Mouse (Mus musculus) 416B (cell line): ENCODE measurements around the gene Ccdc42.

Source experiments
- DNase-seq: peaks from one replicate; pipeline ENCODE4 v3.0.0; 2011; ENCODE audit warnings: low read depth

Gene Ccdc42

DNA sequence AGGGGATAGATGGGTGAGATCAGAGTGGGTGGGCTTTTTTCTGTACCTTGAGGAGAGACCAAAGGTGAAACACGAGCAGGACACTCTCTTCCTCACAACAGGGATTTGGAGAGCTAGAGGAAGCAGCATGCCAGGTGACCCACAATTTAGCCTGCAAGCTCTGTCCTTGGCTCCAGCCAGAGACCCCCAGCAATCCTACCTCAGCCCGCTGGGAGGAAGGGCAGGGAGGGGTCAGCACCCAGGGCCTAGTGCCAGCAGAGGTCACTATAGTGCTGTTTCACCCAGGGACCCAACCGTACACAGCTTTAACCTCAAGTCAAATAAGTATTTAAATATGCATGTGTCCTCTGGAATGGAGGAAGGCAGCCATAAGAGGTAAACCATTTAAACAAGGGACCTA lies 931 bp upstream of the Ccdc42 start:
- peak; percentile 17 for DNase-seq

DNA sequence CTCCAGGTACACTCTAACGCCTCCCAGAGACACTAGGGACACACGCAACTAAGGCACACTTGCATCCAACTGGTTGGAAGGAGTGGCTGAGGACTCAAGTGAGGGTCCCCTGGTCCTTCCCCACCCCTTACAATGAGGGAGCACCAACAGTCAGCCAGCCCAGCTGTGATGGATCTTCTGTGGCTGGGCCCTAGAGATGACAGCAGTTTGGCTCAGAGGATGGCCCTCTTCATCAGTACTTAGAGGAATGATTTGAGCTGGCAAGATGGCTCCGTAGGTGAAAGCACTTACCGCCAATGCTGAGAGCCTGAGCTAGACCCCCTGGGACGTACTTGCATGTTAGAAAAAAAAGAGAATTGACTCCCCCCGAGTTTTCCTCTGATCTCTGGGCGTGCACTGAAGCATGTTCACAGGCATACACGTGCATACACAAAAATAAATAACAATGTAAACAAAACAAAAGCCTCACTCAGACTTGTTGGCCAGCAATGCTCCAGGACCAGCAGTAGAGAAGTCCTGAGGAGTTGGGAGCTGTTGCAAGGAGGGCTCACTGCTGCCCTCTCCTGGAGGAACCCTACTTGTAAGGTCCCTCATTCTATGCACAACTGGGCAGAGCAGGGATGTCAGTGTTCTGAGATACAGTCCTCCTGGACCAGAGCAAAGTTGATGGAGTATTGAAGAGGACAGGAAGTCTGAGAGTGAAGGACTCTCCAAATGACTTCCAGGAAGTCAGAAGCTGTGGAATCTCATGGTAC lies 2.4 kb downstream of the Ccdc42 start:
- peak; percentile 76 for DNase-seq

DNA sequence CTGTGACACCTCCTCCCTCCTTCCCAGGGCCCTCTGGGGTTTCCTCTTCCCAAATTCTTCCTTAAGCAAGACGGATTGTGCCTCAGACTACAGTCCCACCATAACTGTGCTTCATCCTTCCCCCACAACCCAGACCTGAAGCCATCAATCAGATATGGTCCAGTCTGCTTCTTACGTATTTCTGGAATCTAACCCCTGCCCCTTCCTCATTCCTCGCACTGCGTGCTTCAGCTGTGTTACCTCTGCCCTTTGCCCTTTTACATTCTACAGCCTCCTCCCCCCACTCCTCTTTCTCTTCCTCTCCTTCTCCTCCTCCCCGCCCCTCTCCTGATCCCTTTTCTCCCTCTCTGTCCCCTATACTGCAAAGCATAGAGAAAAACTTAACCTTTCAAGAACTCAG lies 4.9 kb downstream of the Ccdc42 start:
- no peak for DNase-seq

DNA sequence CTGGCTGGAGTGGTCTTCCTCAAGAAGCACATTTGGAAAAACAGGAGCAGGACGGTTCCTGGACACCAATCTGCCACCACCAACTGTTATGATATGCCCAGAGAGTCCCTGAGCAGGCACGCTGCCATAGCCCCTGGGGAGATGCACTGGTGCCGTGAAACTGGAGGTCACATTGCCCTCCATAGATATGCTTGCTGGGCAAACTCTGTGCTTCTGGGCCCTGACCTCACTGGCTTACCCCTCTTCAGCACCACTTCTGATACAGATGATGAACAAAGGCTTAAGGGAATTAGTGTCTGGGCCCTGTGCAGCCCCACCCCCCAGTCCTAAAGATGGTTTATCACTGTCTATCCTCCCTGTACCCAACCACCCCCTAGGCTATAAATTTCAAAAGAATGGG lies 6.4 kb downstream of the Ccdc42 start:
- DNase-seq: no peak

DNA sequence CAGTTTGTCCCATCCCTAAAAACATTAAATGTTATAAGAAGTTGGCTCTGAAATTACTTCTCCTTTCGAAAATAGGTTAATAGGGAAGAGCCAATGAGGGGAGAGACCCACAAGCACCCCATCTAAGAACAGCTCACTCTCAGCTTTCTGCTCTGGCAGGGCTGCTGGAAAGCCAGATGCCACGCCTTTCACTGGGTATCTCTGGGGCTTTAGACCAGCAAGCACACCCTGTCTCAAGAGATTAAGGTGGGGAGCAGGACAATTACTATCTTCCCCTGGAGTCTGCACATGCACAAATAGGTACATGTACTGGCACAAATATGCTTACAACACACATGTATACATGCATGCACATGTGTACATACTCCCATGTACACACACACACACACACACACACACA lies 11.1 kb downstream of the Ccdc42 start:
- DNase-seq: no peak

DNA sequence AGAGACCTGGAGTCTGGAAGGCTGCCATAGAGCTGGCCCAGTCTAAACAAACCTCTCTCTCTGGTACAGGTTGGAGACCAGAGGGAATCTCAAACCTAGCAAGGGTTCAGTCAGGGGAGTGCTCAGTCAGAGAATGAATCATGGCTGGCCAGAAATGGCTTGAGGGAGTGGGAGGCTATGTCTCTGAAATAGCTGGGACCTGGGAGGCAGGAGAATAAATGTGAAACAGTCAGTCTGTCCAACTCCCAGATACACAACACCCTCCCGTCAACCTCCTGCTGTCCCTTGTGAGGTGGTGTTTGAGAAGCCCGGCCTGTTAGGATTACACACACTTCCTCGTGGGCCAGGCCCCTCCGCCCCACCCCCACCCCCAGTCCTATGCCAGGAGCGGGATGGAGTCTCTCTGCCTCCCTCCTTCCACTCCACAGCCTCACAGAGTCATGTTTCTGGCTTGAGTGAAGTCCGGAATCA lies 13.8 kb downstream of the Ccdc42 start:
- no peak for DNase-seq

DNA sequence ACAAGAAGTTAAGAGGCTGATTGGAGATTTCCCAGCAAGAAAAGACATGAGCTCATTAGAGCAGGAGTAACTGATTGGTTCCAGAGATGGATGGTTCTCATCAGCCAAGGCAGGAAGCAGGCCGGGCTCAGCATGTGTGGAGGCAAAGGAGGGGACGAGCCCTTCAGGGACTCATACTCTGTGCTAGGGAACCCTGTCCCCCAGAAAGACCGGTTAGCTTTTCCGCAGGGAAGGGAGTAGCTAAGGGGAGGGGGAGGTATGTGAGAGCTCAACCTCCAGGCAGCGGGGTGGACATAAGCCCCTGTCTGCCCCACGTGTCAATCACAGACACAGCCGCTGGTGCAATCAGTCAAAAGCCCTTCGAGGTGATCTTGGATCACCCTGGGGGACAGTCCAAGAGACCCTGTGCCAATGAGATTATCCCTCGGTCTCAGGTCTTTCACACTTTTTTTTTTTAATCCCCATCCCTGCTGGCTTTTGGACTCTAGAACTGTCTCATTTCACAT lies 14.7 kb downstream of the Ccdc42 start:
- DNase-seq: no peak

DNA sequence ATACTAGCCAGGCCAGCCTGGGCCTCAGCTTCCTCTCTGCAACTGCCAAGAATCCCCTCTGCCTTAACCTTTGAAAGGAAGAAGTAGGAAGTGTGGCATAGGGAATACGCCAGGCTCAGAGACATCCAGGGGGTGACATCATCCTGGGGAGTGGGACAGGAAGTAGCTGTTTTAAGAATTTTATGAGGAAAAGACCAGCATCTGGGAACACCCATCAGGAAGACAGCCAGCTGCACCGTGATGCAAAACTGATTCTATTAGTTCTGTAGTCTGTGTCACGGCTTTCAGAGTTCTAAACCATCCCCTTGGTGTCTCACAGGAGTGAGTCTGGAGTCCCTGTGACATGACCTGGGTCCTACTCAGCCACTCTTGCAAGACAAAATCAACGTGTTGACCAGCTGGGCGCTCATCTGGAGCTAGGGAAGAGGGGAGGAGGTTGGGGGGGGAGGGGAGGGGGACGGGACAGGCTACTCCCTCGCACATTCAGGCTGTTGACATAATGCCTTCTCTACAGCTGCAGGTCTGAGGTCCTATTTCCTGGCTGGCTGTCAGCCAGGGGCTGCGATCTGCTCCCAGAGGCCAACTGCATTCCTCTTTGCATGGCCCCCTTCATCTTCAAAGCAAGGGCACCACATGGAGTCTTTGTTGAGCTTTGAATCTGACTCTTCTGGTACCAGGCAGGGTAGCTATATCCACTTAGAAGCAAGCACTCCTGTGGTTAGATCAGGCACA lies 15.5 kb downstream of the Ccdc42 start:
- no peak for DNase-seq

DNA sequence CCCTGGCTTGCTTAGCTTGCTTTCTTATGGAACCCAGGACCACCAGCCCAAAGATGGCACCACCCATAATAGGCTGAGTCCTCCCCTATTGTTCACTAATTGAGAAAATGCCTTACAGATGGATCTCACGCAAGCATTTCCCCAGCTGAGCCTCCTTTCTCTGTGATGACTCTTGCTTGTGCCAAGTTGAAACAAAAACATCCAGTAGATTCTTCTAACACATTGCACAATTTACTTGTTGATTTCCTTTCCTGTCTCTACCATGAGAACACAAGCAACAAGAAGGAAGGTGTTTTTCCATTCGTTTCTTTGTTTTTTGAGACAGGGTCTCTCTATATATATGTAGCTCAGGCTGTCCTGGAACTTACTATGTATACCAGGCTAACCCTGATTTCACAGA lies 20.2 kb downstream of the Ccdc42 start:
- DNase-seq: no peak

DNA sequence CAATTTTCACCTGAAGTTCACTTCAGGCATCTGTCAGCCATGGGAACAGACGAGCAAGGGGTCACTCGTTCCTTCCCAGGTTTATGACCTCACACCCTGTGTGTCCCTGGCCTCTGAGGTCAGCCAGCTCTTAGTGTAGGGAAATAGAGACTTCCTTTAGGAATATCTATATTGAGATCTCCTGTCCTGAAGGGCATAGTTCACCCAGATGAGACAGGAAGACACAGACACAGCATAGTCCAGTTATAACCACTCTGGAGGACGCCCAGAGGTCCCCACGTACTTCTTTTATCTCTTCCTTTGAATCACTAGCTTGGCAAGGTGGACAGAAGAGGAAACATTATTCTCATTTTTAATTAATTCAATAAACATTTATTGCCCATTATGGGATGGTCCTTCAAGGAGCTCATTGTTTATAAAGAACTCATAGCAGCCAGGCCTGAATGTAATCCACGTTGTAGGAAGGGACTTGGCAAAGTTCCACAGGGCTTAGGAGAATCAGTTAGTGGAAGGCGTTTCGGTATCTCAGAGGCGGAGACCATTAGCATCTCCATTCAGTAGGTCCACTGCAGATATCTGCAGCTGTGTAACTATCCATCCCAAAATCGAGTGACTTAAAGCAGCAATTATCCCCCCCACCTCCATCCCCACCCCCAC lies 23.2 kb downstream of the Ccdc42 start:
- no peak for DNase-seq

DNA sequence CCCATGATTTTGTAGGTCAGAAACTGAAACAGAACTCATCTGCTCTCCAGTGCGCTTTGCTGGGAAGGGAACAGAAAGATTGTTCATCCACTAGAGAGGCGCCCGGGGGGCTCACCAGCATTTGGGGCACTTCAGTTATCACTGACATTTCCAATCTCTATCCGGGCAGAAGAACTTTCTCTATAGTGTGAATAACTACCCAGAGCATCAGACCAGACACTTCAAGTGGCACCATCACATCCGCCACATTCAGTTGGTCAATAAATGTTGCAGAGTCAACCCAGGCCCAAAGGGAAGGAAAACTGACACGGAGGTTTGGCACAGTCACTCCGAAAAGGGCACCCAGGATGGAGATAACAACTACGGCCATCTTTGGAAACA lies 23.7 kb downstream of the Ccdc42 start:
- DNase-seq: no peak

DNA sequence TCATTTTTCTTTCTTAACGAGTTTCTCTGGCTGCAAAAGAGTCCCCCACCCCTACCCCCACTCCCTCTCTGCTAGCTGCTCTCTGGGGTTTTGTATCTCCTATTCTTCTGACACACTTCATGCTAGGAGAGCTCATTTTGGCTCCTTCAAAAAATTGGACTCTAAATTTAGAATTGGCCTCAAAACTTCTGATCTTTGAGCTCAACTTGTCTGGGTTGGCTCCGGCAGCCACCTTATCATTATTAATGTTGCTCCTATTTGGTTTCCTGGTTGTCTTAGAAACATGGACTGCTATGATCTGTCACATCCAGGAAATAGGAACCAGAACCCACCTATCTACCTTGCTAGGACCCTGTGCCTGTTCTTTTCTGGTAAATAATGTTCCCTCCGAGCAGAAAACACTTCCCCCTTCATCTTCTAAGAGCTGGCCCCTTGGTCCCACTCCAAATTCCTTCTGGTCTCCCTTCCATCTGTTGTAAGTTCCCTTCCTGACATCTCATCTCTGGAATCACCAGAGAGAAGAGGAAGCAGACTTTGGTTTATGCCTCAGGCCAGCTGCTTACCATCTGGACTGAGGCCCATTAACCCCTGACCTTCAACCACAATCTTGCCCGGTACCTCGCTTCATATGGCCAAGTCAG lies 26.4 kb downstream of the Ccdc42 start:
- DNase-seq: no peak

DNA sequence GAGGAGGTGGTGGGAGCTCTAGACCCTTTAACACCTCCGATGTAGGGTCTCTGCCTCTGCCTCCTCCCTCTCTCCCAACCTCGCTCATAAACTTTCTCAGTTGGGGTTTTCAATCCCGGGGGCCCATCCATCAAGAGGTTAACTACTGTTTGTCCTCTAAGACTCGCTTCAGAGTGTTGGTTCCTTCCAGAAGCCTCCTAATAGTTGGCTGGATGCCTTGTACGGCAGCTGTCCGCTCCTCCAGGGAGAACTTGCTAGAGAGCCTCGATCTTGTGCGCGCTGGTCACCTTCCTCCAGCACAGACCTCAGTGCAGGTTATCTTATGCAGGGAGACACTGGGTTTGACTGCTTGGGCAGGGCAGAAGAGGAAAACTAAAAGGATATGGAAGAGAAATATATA lies 35.9 kb downstream of the Ccdc42 start:
- DNase-seq: no peak

DNA sequence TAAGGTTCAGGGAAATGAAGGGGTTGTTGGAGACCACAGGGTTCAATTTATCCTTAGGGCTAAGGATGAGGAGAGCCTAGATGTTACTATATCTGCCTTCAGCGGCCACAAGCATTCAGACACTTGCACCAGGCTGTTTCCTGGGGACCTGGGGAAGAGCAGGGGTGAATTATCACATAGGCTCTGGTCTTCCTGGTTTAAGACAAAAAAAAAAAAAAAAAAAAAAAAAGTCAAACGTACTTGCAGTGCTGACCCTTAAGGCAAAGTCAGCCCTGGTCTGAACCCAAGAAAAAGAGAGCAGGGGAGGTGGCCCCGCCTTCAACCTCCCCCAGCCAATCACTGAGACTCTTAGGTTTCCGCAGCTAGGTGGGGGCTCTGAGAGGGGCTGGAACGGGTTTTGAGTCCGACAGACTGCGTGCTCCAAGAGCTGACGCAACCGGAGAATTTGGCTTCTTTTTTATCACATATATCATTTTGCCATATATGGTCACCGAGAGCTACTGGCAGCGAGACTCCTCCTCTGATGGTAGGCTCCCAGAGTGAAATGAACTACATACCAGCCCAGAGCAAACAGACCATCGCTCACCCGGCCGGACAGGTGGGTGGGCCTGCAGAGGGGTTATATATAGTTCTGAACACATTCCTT lies 36.5 kb downstream of the Ccdc42 start:
- no peak for DNase-seq

DNA sequence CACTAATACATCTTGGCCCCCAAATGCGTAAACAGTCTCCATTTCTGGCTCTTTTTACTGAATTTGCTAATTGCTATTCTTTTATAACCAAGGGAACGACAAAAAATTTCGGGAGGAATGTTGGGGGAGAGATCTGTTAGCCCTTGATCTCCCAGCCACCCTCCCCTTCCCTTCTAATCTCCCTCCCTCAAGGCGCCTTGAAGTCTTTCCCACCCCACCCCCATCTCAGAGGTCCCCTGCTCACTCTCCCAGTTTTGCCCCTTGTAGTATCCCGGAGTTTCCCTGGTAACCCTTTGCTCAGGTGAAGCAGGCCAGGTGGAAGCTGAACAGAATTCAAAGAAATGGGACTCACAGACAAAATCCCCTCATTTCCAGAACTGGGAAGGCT lies 37.0 kb downstream of the Ccdc42 start:
- no peak for DNase-seq

DNA sequence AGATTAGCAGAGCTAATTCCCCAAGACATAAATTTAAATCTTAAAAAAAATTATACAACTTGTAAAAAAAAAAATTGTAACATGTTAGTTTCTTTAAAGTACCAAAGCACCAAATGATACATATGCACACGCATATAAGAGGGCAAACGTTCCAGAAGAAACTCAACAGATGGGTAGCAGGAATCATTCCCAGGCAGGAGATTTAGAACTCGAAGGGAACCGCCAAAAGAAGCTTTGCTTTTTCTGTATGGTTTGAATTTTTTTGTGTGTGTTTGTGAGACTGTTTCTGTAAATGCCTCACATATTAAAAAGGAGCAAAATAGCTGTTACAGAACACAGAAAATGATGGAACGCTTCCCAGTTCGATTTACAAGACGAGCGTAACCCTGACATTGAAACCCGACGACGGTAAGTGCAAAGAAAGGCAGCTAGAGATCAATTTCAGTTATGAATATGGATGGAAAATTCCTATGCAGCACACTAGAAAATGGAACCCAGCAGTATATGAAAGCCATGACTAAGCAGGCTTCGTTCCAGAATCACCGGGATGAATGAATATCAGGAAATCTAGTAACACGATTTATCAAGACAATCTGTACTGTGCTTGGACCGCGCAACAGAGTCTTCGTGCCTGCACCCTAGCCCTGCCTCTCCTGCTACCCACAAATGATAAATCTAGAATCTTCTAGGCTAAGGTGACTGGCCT lies 44.9 kb downstream of the Ccdc42 start:
- DNase-seq: no peak

DNA sequence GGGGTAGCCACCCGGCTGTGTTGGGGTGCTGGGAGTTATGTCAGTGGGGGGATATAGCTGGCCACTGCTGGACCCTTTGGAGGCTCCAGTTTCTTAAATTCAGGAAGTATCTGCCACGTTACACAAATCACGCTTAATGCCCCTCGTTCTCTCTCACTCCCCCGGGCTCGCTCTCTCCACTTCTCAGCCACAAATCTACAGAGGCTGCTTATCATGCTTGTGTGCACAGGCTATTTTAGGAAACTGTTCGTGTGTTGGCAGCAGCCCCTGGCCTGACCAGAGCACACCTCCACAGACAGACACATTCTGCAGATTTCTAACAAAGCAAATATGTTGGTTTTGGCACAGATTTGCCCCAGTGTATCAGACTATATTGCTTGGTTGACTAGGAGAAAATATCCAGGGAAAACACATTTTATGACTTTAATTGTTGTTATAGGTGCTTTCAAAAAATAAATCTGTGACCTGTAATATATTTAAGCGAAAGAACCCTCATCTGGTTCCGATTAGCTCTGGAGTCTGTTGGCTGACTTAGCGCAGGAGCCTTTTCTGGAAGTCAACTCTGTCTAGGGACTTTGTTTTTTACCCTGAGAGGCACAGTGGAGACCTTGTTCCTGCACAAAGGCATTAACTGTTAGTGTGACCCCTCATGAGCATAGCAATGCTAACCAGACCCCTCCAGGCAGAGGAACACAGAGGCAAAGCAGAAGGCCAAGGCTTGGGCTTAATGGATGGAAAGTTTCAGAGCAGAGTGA lies 51.2 kb downstream of the Ccdc42 start:
- DNase-seq: no peak

DNA sequence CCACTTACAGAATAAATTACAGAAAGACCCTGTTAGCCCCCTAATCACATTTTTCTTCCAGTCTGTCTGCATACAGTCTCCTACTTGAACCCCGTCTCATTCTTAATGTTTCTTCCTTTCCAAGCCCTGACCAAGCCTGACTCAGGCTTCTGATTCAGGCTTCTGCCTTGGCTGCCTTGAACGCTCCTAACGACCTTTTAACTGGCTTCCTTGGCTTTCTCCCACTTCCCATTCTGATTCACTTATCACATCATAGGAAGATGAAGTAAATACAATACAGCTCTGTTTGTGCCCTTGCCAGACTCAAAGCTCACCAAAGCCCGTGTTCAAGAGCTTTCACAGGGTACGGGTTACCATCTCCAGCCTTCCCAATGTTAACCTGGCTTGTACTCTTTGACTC lies 54.5 kb downstream of the Ccdc42 start:
- DNase-seq: no peak

DNA sequence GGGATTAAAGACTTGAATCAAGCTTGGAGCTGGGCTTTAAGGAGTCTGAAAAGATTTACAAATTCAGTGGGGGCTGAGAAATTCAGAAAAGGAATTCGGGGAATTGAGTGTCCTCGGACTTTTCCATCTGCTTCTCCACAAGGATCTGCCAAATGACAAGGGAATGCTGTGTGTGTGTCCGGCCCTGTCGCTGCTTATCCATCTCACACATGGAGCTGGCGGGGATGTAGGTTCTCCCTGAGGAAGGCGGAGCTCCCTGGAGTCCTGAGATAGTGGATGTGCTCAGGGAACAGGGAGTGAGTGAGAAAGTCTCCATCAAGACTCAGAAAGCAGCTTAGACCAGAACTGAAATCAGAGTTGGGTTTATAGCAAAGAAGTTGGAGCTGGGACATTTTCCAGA lies 58.0 kb downstream of the Ccdc42 start:
- no peak for DNase-seq
